Mouse (Mus musculus) thymus, adult 2 months (tissue): Measurements from ENCODE around the gene Gpn1.

Experiments used
- CTCF ChIP-seq: fragments of 200-500 bp; IDR thresholded peaks from 2 replicates; pipeline ENCODE4 v1.5.1; 2012; ENCODE audit warnings: mild to moderate bottlenecking, control low read depth, low read length, moderate library complexity, borderline replicate concordance; ENCODE audit not compliant: control insufficient read depth, poor library complexity, insufficient read depth; ENCODE audit errors: extremely low read depth
- POLR2A ChIP-seq: fragments of 200-500 bp; IDR thresholded peaks from 2 replicates; pipeline ENCODE4 v1.6.1; 2012; ENCODE audit warnings: mild to moderate bottlenecking, low read length, control low read depth, moderate library complexity; ENCODE audit not compliant: control insufficient read depth, poor library complexity, insufficient read depth; ENCODE audit errors: extremely low read depth

DNA sequence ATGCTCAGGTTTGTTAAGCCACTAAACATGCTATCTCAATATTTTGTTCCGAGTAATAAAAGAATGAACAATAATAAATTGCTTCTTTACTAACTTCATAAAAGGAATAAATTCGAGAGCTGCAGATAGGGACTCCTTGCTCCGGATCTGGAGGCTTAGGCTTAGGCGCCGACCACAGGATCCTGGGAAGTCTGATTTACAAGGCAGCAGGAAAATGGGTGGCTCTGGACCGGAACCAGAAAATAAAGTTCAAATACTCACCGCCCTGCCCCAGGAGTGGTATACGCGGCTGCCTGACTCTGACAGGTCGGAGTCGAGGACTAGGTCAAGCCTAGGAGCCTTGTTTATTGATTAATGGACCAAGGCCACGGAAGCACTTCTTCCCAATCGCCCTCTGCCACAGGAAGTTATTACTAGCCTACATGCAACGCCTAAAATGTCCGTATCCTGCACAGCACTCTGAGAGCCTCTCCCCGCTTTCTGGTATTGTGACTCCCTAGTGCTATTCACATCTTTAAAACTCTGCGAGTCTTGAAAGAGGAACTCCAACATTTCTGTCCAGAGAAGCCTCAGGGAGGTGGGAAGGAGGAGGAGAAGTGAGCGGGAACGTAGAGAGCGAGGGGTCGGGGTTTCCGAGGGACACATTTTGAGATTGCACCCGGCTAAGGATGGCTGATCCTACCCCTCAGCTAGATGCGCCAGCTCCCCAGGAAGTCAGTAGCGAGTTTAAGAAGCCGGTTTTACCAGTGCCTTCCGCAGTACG is 32.0 kb downstream of the Gpn1 start, which contains the start of gene Slc4a1ap:
- TF ChIP-seq CTCF, result no peak
- TF ChIP-seq POLR2A, result no peak
